Mouse (Mus musculus) layer of hippocampus, postnatal 10 days (tissue): ENCODE results near the gene Mras. TPM values are rescaled to one million over a fixed set of nuclear protein-coding genes. Genes with fewer than 3 reads are reported as not detected.

Experiments
- DNase-seq, 2 experiments: peaks; one replicate each; pipeline ENCODE4 v3.0.0; 2021; ENCODE audit warnings: low spot score in 2 of 2
- long read RNA-seq: library from polyadenylated mRNA; stranded (forward); transcript quantifications from one replicate; pipeline ENCODE4 v2.0.0, GENCODE M21; 2023
- total RNA-seq, 2 experiments: library from RNA; stranded (reverse); gene quantifications; 2 replicates each; pipeline ENCODE4 v1.2.3; 2021

The Mras gene
- total RNA-seq, result 10 to 100 TPM; 77.8 to 96.3 TPM
- long read RNA-seq, full-length matches to known transcripts, result 61 of 85 reads
- long read RNA-seq, partial matches to known transcripts, result 3 of 85 reads
- long read RNA-seq, other reads (novel, unspliced or antisense), result 21 of 85 reads

- DNase-seq, result no peak
Measured at GRCm38 (mm10) chr9:99437031-99437764, at the start of gene Mras. Mras (minus strand) TSS chr9:99437381.

GRCm38 (mm10) chr9:99485144-99485543 lies 48.0 kb upstream of the Mras start:
- DNase-seq, result no peak

GRCm38 (mm10) chr9:99484632-99485031 lies 47.5 kb upstream of the Mras start:
- DNase-seq, result no peak

- no peak for DNase-seq
Measured at GRCm38 (mm10) chr9:99483191-99483590, 46.0 kb upstream of the Mras start.

GRCm38 (mm10) chr9:99480764-99481163 lies 43.6 kb upstream of the Mras start:
- no peak for DNase-seq

DNA sequence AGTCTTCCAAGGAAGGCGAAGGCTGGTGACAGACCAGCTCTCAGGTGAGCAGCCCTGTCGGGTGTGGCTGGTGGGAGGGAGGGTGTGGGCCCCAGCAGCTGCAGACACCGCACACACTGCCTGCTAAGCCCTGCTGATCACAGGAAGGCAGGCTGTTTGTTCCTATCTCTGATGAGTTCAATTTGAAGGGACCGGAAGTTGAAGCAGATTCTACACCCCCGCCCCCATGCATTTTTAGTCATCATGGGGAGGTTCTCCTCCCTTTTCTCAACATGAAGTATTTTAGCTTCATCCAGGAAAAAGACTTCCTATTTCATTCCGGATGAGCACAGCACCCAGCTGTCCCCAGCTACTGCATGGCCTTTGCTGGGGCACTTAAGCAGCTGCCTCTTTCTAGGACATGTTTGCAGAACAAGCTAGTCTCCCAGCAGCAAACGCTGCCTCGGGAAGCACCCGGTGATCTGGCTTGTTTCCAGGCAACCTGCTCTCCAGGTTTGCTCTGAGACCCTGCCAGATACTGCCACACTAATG lies 42.1 kb upstream of the Mras start:
- DNase-seq, result peak; percentile 36 to 47

GRCm38 (mm10) chr9:99471334-99471733 lies 34.2 kb upstream of the Mras start:
- no peak for DNase-seq

- no peak for DNase-seq
Measured at GRCm38 (mm10) chr9:99470347-99471092, 33.3 kb upstream of the Mras start.

DNA sequence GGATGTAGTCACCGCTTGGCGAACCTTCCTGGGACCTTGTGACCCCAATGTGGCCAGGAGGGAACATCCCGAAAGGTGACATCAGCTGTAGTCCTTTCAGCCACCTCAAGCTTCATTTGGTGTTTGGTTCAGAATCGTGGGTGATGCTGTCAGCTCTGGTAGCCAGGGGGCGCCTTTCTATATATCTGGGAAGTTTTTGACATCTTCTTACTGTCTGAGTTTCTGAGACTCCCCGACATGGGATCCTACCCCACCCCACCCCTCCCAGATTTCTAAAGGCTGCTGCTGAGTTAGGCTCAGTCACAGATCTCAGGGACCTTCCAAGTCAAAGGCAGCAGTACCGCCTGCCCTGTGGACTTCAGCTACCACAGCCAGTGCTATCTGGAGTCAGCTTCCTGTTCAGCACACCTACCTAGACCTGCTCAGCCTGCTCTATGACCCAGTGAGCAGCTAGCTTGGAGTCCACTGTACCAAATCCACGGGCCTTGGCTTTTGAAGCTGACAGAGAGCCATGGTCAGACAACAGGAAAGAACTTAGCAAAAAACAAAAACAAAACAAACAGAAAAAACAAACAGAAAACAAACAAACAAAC lies 32.6 kb upstream of the Mras start:
- DNase-seq, result no peak

DNA sequence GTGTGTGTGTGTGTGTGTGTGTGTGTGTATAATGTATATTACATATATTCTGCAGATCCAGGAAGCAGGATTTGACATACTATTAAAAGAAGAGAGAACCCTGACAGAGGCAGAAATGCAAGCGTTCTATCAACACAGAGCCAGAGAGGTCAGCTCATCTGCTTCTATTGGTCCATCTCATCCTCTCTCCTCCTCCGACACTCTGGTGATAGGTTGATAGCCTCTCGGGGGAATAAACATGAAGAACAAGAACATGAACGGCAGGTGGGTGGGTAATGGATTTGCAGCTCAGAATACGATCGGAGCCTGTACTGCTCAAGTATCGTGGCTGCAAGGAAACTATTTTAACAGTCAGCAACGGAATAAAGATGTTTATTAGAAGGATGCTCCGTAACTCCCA lies 31.4 kb upstream of the Mras start:
- DNase-seq, result no peak

DNA sequence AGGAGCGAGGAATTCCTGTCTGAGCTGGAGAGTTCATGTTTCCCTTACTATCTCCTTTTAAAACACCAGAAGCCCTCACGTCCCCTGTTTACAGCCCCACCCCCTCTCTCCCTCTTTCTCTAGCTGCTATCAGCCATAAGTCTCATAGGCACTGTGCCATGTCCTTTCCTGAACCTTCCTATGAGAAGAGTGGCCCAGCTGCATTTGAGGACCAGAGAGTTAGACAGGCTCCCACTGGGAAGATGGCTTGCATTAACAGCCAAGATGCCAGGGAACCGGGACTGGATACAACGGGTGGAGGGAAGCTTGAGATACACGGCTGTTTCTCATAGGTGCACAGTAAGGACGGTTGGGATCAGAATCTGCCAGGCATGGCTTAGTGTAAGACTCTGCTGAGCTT lies 27.7 kb upstream of the Mras start:
- no peak for DNase-seq

GRCm38 (mm10) chr9:99459730-99460129 lies 22.5 kb upstream of the Mras start:
- no peak for DNase-seq

- peak; percentile 56 to 60 for DNase-seq
Measured at GRCm38 (mm10) chr9:99458529-99459208, 21.5 kb upstream of the Mras start.

- no peak for DNase-seq
Measured at GRCm38 (mm10) chr9:99454211-99454610, 17.0 kb upstream of the Mras start.

DNA sequence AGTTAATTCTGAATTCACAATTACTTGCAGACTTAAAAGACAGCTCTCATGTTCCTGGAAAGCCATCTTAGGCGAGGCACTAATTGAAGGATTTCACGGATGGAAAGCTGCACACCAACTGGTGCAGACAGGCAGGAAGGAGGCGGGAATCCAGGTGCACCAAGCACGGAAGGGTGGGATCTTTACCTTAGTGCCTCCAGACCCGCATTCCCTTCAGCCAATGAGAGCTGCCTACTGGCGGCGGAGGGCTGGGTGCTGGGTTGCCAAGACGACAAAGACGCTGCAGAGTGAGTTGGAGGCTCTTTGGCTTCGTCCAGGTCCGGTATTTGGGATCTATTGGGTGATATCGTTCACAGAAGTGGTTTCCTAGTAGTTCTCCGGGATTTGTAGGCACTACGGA lies 14.0 kb upstream of the Mras start, which contains the start of gene Nme9:
TSS of gene Nme9 (plus strand) at position 315 of the 400 bp plus-strand sequence.
- no peak for DNase-seq

DNA sequence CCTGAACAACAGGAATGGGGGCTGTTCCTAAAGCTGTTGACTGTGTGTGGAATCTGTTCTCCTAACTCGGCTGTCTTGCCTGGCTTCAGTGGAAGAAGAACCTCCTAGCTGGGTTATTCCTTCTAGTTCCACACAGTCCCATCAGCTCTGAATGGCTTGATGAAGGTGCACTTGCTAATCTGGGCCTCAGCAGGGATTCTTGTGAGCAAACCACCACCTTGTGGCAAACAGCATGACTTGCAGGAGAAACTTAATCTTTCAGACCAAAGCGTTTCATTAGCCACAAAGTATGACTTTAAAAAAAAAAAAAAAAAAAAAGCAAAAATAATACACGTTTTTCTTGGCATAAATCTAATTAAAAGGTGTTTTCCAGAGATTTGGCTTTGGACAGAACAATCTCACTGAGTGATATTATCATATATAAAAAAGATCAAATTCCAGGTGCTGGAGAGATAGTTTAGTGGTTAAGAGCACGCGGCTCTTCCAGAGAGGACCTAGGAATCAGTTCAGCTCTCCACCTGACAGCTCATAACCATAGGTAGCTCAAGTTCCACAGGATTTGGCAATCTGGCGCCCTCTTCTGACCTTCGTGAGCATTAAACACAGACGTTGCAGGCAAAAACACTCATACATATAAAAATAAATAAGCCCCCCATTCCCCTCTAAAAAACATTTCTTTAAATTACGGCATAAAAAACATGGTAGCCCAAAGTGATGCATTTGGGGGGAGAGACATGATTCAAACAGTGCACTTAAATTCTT lies 12.9 kb upstream of the Mras start:
- no peak for DNase-seq

GRCm38 (mm10) chr9:99447323-99447722 lies 10.1 kb upstream of the Mras start:
- no peak for DNase-seq

DNA sequence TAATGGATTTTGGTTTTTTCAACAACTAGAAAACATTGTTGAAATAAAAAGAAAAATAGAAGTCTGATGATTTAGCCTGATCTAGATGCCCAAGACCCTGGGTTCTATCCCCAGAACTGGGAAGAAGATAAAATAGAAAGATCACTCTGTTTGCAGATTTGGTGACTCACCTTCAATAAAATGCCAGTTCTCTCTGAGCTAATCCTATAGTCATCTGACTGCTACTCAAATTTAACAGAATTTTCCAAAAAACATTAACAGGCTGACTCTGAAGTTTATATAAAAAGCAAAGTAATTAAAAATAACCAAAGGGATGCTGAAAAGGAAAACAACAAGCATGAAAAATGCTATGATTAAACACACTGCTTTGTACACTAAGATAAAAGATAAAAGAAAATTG lies 9.1 kb upstream of the Mras start:
- no peak for DNase-seq

DNA sequence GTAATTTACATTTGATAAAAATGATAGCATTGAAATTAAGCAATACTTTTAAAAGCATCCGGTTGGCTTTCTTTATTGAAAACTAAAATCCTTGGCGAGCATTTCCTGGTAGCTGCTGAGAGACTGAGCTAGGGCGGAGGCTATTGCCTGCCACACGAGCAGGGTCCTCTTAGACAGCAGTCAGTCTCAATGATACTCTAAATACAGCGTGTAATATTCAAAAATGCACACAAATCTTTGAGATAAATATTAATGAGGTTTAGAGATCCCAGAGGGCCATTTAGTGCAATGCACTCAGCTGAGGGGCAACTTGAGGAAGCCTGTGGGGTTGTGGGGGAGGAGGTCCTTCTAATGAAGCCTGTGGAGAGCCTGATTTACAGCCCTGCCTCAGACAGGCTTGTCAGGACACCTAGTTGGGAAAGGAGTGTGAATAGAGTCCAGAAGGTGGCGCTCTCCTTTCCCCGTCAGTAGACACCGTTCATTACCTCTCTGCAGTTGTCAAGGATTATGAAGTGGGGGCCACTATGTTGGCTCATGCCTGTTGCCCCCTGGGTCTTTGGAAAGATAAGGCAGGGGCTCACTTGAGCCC lies 7.5 kb upstream of the Mras start:
- DNase-seq, result no peak
